Mouse (Mus musculus) megakaryocyte, adult 5-6 weeks (primary cell): ENCODE measurements around the gene Itgb5. TPM values are rescaled to one million over a fixed set of nuclear protein-coding genes. Genes with fewer than 3 reads are reported as not detected.
A peak's percentile ranks its signal among the peaks of the same experiment; 100 is the strongest.

Source experiments
- ATAC-seq: 2 replicates; pipeline ENCODE4 v1.8.0; 2016; ENCODE audit warnings: mild to moderate bottlenecking, inconsistent platforms; ENCODE audit not compliant: poor library complexity, severe bottlenecking
- total RNA-seq, 2 experiments: library from RNA; stranded (forward) in 1 of 2; stranded (reverse) in 1 of 2; fragments of 153-499, 151-499 nt in 1 of 2; fragments of 221-1000, 200-1000 nt in 1 of 2; gene quantifications; 2 replicates each; pipeline versions ENCODE4 v1.2.3 to v1.2.4; 2015 to 2017

The Itgb5 gene
- total RNA-seq, 2 experiments from 2014 or later, result 11.8 to 17.2 TPM

GRCm38 (mm10) chr16:33871865-33872443 lies 42.5 kb downstream of the Itgb5 start:
- no peak for ATAC-seq

DNA sequence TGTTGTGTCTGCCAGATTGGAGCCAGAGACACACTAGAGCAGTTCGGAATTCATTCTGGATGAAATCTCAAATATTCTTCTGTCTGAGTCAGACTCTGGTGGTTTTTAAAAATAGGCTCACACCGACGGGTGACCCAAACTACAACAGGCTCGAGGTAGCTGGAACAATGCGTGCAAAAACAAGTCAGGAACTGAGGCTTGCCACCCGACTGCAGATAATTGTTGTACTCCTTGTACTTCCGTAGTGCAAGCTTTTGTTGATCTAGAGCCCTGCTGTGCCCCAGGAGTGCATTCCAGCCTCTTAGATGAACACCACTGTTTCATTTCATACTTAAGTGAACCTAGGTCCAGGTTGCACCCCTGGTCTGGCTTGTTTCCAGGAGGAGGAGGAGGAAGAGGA lies 43.8 kb downstream of the Itgb5 start:
- ATAC-seq, result no peak

DNA sequence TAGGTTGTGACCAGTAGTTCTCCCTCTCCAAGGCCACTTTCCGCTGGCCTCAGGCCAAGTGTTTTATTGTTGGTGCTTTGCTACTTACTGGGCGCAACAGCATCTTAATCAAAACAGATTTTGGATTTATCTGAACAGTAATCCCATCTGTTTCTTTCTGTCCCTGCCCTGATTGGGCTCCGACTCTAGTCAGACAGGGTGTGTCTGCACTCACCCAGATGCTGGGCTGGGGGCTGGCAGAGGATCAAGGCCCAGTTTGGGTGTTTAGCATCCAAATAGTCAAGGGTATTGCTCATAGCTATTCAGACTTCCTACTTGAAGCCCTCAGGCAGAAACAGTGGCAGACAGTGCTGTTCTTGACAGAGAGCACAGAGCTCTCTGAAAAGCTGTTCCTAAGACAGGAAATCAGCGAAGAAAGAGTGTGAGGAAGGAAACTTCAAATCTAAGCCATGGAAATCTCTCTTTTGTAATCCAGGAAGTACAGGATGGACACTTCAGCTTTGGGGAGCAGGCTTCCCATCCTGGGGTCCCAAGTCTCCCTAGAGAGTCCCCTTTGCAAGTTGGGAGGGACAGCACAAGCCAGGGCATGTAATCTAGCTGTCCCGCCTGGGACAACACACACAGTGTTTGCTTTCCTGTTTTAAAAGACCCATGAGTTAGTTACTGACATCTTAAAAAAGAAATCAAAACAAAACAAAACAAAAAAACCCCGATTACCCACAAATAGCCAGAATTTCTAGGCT lies 48.7 kb downstream of the Itgb5 start:
- ATAC-seq, result no peak

DNA sequence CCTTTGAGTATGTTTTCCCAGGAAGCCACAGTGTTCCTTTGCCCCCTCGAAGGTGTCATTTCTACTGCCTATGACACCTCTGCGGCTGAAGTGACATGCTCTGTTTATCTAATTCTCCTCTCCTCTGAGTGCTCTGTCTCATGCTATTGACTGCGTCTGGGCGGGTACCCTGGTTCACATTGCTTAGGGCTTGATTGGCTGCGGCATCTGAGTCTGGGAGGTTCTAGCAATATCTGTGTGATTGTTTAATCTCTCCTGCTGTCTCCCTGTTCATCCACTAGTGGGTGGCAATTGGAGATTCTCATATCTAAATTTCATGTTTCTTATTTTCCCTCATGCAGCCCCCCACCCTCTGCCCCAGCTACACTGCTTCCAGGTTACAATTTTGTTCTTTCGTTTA lies 49.6 kb downstream of the Itgb5 start:
- ATAC-seq, result no peak

DNA sequence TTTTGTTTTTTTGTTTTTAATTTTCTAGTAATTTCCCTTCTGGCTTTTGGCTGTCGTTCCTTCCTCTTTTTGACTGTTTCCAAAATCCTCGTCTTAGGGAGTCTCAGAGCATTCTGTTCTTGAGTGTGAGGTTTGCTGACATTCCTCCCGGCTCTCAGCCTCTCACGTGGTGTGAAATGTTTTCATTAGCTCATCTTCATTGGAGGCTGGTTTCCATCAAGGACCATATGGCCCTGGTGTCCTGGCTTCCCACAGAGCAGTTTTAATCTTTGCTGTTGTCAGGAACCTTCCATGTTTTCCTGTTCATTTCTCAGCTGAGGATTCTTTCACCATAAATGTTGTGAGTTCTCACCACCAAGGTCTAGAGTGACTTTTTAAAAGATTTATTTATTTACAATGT lies 50.1 kb downstream of the Itgb5 start:
- ATAC-seq, result no peak

DNA sequence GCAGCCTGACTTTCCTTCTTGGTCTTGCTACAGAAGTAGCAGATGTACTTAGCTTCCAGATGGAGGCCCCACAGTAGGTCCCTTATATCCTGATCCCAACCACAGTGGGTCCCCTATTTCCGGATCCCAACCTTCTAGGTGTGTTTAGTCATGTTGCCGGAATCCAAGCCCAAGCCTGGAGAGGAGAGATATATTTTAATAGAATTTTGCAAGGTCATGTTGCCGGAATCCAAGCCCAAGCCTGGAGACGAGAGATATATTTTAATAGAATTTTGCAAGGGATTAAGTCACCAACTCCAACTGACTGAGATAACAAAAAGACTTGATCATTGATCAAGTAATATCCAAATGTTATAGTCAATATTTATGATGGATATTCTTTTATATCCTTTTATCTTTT lies 51.3 kb downstream of the Itgb5 start:
- no peak for ATAC-seq

GRCm38 (mm10) chr16:33882540-33882939 lies 53.1 kb downstream of the Itgb5 start:
- no peak for ATAC-seq

- ATAC-seq, result no peak
These were observed 53.8 kb downstream of the Itgb5 start for GRCm38 (mm10) chr16:33883046-33883975.

DNA sequence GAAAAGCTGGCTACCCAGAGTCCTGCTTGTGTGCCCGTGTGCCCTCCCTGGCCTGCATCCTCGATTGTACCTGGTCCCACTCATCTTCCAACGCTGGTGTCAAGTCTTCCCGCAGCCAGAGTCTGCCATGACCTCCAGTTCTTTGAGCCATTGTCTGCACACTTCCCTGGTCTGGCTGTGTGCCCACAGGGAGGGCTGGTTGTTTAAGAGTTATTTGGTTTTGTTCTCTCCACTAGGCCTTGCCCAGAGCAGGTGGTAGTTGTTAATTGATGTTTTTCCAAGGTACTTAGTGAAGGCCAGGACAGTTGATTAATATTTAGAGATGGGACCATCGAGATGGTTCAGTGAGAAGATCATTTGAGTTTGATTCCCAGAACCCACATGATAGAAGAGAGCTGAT lies 54.7 kb downstream of the Itgb5 start:
- ATAC-seq, result no peak

GRCm38 (mm10) chr16:33885021-33885471 lies 55.6 kb downstream of the Itgb5 start:
- ATAC-seq, result no peak; the same call in 1 of the 2 replicates

DNA sequence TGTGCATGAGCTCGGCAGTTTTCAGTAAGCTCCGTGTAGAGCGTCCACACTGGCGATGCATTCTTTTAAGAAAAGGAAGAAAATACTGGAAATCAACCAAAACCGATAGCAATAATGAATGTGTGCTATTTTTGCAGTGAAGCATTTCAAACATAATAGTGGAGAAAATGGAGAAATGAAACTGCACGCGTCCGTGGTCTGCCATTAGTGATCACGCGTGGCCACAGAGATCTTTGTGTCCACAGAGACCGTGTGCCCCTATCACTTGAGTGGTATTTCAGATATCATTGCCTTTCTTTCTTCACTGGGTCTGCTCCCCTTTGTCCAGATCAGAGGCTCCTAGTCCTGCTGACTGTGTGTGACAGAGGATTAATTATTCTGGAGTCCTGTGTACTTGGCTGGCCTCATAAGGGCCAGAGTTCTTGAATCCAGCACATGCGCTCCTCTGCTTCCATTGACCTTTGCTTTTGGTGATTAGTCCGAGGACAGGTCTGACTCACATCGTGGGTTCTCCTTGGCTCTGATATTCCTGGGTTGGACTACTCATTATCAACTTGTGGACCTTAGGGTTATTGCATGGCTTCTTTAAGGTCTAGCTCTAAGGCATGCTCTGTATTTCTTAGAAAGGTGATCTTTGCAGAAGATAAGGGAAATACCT lies 56.3 kb downstream of the Itgb5 start:
- peak; percentile 50 for ATAC-seq

- ATAC-seq, result peak; percentile 65
These were observed 57.2 kb downstream of the Itgb5 start for GRCm38 (mm10) chr16:33886665-33887064.

DNA sequence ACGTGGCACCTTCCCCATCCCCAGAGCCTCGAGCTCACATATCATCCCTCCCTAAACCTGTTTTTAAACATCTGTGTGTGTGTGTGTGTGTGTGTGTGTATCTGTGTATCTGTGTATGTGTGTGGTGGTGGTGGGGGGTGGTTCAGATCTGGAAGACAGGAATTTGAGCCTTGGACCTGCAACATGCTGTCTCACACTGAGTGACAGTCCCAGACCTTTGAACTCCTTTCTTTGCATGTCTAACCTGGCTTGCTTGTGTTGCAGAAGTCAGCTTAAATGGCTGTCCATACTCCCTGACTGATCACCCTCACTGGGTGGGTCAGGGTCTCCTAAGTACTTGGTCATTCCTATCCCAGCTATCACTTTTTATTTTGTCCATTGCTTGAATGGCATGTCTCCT lies 58.5 kb downstream of the Itgb5 start:
- no peak for ATAC-seq

GRCm38 (mm10) chr16:33889000-33889607 lies 59.6 kb downstream of the Itgb5 start:
- no peak for ATAC-seq

- ATAC-seq, result no peak
These were observed 61.6 kb downstream of the Itgb5 start for GRCm38 (mm10) chr16:33891099-33891498.

DNA sequence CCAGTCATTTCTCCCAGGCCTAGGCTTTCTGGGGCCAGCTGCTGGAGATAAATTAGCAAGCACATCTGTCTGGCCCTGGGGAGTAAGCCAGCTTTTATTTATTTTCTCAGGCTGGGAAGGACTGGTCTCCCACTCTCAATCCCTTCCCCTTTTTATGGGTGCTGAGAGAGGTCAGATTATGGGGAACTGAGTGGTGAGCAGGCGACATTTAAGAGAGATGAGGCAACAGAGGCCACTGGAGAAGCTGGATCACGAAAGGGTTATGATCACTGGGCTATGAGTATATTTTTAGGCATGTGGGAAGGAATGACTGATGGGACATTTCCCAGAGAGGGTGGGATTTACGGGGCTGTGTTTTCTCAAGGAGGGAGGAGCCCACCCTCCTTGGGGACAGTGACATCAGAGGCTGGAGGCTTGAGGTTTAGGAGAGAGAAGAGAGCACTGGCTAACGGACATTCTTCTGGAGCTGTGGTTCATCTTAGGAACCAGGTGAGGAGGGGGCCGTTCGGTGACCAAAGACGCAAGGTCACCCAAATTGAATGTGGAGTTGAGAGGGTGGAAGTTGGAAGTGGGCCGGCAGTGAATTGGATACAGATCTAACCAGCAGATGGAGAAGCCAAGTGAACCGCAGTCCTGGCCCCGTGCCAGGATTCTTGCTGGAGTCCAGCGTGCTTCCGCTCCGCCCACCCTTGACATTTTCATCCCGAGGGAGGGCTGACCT lies 62.3 kb downstream of the Itgb5 start:
- ATAC-seq, result peak; percentile 82

DNA sequence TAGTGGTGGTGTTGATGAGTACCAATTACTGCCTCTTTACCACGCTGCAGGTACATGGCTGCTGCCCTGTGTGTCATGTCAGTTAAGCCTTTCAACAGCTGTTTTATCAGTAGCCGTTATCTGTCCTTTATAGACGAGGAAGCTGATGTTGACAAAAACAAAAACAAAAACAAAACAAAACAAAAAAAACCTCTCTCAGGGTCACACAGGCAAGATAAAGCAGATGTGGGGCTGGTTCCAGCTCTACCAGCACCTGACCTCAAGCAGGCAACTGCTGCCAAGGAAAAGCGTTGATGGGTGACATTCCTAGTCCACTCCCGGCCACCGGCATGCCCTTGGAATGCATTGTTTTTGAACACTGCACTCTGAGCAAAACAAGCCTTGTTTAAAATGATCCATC lies 63.1 kb downstream of the Itgb5 start:
- no peak for ATAC-seq

DNA sequence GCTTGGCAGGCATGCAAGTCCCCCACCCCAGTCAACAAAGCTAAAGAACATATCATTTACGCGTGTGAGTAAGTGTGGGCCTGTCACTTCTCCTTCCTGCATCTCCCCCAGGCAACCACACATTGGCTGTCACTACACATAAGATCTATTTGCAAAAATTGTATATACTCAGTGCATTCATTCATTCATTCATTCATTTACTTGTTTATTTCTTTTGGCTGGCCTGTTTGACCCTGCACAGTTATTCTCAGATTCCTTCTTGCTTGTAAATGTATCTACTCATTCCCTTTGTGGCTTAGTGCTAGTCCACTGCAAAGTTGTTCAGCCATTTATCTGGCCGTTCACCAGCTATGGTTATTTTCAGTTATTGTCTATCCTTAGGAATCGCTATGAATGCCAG lies 64.3 kb downstream of the Itgb5 start:
- ATAC-seq, result no peak

- peak; percentile 43 for ATAC-seq
These were observed 65.0 kb downstream of the Itgb5 start for GRCm38 (mm10) chr16:33894449-33894848.

DNA sequence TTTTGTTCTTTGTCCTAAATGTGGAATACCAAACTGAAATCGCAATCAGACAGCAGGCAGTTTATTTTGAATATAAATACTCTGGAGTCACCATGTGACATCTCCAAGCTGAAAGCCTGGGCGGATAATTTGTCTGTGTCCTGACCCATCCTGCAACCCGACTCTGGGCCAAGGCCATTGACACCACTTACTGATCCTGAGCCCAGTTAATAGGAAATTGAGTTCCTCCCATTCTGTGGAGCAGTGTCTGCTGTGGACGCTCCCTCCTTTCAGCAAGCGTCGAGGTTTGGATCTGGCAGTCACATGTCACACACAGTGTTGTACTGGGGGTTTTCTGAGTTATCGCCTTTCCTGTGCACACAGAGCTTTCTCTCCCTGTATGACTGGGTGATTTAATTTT lies 66.2 kb downstream of the Itgb5 start:
- no peak for ATAC-seq
